Mouse (Mus musculus) heart, postnatal 14 days (tissue): ENCODE measurements around the gene Tmbim4. TPM values are rescaled to one million over a fixed set of nuclear protein-coding genes. Genes with fewer than 3 reads are reported as not detected.
"Not testable (repeated sequence)": the region's sequence is repeated elsewhere in the genome, so short reads cannot be mapped to it uniquely, and the experiment has no call there.

Source experiments
- DNase-seq, 2 experiments: peaks; one replicate each; pipeline ENCODE4 v3.0.0; 2021 to 2022
- intact Hi-C: fragments of 180-260 bp; cut with DNase I; formaldehyde crosslinking; loops from one replicate; pipeline ENCODE4 v1.15.1; 2025
- total RNA-seq, 2 experiments: library from RNA; stranded (reverse); gene quantifications; 2 replicates each; pipeline ENCODE4 v1.2.3; 2021

Gene Tmbim4
- total RNA-seq, 2 experiments from 2014 or later, result 91.0 to 91.8 TPM

DNA sequence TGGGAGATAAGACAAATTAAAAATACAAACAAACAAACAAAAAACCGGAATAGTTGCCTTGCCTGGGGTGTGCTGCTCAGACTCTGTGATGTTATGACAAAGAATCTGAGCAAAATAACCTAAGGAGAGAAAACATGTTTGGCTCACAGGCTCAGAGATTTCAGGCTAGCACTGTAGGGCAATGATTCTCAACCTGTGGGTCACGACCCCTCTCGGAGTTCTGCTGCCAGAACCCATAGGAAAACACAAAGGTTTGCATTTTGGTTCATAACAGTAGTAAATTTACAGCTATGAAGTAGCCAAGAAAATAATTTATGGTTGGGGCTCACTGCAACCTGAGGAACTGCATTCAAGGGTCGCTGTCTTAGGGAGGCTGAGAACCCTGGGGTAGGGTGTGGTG, 9.1 kb upstream of the Tmbim4 start:
- intact Hi-C loops, result no loop called here

DNA sequence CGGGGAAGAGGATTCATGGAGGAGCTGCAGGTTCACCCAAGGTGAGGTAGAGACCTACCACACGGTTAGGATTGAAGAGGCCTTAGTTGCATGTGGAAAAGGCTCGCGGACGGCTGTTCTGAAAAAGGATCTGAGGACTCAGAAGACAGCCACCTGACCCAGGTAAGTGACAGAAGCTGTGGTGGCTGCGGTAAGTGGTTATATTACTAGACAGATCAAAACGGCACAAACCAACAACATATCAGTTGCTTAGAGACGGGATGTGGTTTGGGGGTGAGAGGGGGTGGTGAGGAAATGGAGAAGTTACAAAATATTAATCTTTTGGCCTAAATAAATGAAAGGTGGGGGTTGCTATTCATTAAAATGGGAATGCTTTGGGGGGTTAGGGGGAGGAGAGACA, 8.1 kb upstream of the Tmbim4 start:
- no peak for DNase-seq
- intact Hi-C loops, result no loop called here

More for the DNA sequence above, 9.1 kb upstream of the Tmbim4 start:
- no peak for DNase-seq

DNA sequence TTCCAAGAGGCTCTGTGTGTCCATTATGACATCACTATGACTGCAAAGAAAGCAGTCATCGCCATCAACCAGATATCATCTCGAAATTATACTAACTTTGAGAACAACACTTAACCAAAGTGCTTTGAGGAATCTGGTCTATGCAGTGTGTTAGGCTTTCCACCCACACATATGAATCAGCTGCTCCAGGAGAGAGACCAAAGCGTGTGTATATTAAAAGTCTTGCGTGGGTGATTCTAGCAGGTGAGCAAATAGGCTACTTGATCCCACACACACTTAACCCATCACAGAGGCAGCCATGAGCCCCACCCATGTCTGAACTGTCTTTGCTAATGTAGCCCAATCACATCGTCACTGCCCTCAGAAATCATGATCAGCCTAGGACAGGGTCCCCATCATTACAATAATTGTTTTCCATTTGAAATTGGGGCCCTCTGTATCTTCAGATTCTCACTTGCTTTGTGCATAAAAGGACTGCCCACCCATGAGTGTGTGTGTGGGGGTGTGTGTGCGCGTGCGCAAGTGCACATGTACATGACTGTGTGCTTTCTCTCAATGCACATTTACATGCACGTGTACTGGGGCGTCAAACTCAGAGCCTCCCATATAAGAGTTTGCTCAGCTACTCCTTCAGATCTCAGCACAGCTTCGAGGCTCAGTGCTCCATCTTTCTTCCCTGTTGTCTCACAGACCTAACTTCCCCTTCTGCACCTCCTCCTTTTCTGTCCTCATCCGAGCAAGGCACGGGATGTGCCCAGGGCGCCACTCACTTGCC, 4.1 kb upstream of the Tmbim4 start:
- no peak for DNase-seq
- intact Hi-C loops, result no loop called here

DNA sequence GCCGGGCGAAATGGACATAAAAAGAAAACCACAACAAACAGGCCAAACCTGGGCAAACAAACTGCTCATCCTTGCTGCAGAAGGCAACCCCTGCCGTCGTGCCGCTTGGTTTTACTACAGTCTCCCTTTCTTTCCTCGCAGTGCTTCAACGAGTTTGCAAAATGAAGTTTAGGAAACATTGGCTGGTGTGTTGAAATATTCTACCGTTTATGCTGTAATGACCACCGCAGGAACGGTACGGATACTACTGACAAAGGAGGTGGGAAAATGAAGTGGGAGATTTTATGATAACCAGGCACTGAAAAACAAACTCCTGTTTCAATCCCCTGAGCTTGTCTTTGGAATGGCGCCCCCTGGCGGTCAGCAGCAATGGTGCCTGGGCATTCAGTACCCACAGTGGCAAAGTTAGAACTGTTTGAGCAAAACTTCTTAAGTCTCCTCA, 592 bp downstream of the Tmbim4 start, which contains the start of gene Irak3:
Gene Irak3 (minus strand): TSS at position 170 of the 442 bp plus-strand sequence.
- intact Hi-C loops, result loop anchor here (5.0 to 10.0 kb wide), 2 partner anchors 397 to 555 kb away; no protein-coding TSS in a partner anchor
- DNase-seq, result peak; percentile 88 to 92

DNA sequence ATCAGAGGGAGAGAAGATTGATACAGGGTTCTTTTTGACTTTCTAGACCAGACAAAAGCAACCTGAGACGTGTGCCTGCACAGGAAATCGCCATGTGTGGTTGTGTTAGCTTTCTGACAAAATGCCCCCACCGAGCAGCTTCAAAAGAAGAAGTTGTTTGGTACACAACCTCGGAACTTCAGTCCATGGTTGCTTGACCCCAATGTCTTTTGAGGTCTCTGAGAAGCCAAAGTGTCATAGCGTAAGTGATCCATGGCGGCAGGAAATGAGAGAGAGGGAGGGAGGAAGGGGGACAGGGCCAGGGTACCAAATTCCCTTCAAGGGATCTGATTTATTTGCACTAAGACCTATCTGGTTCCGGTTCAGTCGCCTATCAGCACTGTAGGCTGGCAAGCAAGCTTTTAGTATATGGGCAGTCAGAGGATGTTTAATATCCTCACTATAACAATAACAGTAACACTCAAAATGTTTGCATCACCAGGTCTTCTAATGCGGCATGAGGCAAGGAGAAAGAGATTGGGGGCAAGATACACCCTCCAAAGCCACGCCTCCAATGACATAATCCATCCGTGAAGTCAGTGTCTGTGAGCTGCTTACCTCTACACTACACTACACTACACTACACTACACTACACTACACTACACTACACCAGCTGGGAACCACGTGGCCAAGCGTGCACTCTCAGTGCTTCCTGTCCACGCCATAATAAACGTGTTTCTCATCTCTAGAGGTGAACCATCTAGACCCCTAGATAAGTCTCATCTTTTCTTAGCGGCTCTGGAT, 1.3 kb downstream of the Tmbim4 start:
- no peak for DNase-seq
- intact Hi-C loops, result loop anchor here (5.0 to 10.0 kb wide), 2 partner anchors 398 to 555 kb away; no protein-coding TSS in a partner anchor

DNA sequence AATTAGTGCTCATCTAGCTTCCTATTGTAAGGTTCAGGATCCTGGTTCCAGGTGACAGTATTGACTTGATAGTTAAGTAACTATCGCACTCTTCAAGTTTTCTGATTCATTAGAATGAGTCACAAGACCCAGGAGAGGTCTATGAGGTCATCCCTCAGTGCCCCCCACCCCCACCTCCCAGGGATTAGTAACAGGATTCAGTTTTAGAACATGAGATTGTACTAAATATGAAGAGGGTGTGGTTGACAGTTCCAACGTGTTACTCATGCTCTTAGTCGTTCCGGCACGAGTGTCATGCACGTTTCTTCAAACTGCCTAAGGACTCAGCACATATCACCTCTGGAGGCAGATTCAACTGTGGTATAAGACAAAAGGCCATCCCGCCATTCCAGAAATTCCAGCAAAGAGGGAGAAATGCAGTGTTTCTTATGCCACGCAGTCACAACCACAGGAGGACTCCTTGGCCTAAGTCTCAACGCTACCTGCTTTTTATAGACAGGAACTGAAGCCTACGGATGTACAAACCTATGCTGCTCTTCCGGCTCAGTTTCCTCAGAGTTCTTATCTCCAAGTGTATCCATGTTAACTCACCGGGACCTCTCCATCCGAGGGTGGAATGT, 3.3 kb downstream of the Tmbim4 start:
- intact Hi-C loops, result loop anchor here (5.0 to 10.0 kb wide), 2 partner anchors 400 to 557 kb away; no protein-coding TSS in a partner anchor
- no peak for DNase-seq

DNA sequence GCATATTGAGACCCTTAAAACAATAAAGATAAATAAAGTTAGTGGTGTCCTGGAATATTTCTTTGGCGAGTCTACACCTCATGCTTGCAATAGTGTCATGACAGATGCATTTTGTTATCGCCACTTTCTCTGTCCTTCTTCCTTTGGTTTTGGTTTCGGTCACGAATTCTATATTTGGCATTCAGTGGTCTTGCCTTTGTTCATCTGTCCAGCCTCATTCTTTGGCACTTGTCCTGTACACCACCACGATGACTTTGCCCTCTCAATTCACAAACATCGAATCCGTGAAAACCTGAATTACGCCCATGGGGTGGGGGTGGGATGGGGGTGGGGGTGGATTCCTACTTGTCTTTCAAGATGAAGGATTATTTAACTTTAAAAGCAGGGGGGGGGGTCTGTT, 6.6 kb downstream of the Tmbim4 start:
- DNase-seq, result no peak
- intact Hi-C loops, result loop anchor here (10.0 kb wide), 1 partner anchor 403 kb away; no protein-coding TSS in a partner anchor

DNA sequence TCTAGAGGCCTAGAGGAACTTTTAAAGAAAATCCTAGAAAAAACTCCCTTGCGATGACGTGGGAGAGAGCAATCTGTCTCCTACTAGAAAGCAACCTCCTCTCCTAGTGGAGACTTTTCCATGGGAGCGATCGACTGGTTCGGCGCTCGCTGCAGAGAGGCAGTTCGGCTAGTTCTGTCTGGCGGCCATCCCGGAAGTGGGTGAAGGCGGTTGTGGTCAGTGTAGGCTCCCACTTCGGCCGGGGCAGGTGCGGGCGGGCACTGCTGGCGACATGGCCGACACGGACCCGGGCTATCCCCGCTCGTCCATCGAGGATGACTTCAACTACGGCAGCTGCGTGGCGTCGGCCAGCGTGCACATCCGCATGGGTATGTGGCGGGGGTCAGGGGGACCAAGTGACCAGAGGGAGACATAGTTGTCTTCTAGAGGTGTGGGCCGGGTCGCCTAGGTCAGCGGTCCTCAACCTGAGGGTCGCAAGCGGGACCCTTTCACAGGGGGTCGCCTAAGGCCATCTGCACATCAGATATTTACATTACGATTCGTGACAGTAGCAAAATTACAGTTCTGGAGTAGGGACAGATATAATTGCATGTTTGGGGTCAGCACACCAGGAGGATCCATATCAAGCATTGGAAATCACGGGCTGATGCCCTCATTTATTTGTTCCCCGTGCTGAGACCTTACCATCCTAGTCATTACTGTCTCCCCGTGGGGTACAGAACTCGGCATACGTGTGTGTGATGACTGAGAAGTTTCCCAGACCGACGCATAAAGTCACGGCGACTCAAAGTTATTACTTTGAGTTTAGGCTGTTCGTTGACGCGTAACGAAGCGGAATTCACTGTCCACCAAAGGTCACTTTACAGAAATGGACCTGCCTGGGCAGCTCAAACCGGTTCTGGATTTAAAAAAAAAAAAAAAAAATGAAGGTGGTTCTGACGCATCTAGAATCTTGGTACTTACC, 7.5 kb downstream of the Tmbim4 start:
- intact Hi-C loops, result loop anchor here (10.0 kb wide), 1 partner anchor 404 kb away; no protein-coding TSS in a partner anchor
- peak; percentile 88 to 90 for DNase-seq

DNA sequence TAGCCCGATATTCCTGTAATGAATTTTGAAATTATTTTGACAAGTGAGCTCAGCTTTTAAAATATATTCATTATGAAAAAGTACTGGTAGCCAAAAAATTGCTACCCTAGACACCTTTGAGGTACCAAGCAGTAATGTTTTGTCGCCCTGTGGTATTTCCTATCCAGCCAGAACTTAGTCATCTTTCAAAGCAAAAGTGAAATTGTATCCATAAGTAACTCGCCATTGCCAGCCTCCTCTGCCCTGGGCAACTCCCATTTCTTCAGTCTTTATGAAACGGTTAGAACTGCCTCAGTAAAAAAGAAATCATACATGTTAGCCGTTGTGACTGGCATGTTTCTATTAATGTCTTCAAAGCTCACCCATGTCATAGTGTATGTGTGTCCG, 8.1 kb downstream of the Tmbim4 start:
- no peak for DNase-seq
- intact Hi-C loops, result loop anchor here (10.0 kb wide), 1 partner anchor 405 kb away; no protein-coding TSS in a partner anchor

DNA sequence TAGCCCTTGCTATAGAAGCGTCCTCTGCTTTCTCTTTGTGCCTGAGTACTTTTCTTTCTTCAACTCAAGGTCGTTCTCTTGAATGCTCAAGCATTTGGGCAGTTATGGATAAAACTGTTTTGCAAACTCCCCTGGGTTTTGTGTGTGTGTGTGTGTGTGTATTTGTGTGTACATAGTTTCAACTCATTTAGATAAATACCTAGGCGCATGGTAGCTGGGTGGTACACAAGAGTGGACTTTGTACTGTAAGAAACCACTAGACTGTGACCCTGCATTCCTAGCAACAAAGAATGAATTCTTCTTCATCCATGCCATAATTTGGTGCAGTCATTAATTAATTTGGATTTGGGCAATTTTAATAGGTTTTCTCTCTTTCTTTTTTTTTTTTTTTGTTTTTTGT, 8.7 kb downstream of the Tmbim4 start:
- intact Hi-C loops, result no loop called here
- no peak for DNase-seq

DNA sequence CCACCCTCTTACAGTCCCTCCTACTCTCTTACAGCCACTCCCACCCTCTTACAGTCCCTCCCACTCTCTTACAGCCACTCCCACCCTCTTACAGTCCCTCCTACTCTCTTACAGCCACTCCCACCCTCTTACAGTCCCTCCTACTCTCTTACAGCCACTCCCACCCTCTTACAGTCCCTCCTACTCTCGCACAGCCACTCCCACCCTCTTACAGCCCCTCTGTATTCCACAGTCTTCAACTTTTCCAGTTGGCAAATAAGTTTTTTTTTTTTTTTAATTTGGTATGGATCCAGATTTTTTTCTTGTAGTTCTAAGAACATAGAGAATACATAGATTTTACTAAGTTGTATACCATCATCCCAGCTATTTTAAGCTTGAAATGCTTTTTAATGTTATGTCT, 15.7 kb downstream of the Tmbim4 start:
- DNase-seq, intact Hi-C loops: not testable (repeated sequence)

DNA sequence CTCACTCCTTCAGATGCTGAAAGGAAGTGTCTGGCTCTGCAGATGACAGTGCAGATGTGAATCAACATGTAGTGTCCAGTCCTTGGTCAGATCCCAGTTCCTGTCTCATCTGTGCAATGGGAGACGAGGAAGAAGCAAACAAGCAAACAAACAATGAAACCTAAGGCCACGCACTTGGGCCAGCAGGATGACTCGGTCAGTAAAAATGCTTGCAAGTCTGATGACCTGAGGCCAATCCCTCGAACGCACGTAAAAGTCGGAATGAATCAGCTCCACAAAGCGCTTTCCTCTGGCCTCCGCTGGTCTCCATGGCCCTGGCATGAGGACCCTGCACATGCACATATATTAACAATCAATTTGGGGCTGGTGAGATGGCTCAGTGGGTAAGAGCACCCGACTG, 17.6 kb downstream of the Tmbim4 start:
- DNase-seq, result no peak
- intact Hi-C loops, result no loop called here

DNA sequence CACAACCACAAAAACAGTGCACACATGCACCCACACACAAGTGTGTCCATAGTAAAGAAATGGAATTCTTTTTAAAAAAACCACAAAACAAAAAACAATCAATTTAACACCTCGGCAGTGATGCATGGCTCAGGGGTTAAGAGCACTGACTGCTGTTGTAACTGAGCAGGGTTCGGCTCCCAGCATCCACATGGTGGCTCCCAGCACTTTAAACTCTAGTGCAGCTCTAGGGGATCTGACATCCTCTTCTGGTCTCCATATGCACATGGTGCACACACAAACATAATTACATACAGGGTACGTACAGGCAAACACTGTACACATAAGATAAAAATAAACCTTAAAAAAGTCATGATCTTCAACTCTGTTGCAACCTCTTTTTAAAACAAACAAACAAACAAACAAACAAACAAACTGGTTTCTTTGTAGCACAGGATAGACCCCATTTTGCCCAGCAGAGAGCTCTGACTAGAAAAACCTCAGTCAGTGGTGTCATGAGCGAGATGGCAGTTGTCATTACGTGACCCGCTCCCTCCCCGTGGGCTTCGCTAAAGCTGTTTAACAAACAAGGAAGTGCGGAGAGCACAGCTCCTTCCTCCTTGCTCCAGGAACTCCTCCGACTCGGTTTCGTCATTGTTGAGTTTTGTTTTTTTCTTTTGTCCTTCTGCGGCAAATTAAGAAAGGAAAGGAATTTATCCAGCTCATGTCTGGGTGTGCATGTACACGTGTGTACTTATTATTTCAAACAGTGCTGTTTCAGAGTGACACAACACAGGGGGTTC, 18.4 kb downstream of the Tmbim4 start:
- peak in 1 of 2 experiments; percentile 15 for DNase-seq
- intact Hi-C loops, result no loop called here

DNA sequence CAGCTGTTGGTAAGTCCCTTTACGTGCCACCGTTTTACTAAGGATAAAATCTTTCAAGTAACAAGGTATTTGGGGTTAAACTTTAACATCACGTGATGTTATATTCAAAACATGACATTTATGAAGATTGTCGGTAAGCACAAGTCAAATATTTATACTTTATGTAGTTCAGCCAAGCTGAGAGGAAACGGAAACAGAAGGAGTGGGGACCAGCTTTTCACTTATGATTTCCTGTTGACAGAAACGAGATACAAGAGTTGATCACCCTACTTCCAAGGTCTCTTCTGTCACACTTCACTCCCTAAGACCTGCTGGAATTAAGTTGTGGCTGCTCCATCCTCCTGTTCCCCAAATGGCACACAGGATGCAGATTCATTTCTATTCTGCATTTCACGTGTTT, 19.4 kb downstream of the Tmbim4 start:
- no peak for DNase-seq
- intact Hi-C loops, result no loop called here

DNA sequence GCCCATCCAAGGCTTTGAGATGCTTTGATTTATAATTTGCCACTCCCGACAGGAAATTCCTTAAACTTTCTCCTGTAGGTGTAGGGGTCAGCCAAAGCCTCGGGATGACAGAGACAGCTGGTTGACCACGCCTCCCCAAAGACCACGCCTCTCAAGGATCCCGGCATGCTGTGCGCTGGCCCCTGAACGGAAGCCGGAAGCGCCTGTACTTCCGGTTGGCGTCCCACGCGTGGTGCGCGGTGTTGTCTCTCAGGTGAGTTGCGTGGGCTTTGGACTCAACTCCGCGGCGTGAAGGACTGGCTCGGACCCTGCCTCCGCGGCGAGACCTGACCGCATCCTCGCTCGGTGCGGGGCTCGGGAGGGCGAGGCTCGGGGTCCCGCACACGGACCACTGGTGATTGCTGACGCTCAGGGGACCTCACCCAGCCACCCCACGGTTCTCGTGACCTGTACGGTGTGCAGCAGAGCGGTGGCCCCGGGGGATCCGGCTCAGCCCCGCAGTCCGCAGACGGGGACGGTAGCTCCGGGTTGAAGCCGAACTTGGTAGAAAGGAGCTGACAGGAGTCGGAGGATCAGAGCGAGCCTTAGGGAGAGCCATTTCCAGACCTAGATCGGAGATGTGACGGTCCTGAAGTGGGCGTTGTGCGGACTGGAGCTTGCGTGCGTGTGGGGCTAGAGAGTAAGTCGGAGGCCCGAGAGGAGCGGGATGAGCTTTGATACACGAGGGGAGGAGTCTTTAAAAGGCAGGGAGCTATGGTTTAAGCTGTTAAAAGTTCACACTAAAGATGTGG, 25.7 kb downstream of the Tmbim4 start, which contains the start of gene Llph:
Gene Llph (plus strand): TSS at position 200 of the 791 bp plus-strand sequence.
- DNase-seq, result peak; percentile 83 to 91
- intact Hi-C loops, result no loop called here

DNA sequence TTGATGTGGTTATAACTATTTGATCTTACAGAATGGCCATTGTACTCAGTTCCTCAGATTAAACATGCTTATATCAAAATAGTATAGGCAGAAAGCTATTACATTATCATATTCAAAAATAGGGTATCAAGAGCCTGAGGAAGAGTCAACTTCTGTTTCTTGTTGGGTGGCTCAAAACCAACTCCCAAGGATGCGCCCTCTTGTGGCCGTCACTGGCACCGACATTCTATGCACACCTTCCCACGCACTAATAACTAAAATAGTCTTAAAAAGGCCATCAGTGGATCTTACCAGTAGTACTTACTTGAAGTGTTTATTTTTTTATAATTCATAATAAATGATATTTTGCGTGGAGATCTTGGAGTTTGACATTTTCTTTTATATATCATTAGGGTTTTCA, 30.3 kb downstream of the Tmbim4 start:
- intact Hi-C loops, result no loop called here
- DNase-seq, result peak; percentile 66 to 76

DNA sequence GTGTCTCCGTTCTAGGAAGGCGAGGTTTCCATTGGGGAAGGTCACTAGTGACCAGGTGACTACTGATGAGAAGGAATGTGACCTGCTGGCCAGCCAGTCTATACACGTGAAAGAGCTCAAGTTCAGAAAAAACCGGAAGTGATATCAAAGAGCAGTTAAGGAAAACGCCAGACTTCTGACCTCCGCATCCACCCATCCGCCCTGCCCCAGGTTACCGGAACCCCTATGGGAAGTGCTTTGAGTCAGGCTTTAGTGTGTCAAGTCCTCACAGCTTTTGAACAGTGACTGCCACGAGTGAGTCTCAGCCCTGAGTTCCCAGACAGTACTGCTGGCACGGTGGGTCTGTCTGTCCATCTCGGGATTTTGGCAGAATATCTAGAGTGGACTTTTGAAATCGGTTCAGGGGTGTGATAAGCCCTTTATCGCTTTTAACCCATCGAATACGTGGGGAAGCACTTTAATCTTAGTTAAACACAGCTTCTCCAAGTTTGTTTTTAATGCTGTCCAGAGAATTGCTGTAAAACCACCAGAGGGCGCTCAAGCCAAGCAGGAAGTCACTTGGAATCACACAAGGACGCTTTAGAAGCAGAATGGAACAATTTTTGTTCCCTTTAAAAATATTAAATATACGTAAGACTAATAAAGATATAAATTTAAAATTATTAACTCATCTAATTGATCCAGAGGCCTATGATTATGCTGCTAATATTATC, 32.4 kb downstream of the Tmbim4 start:
- intact Hi-C loops, result no loop called here
- peak; percentile 61 to 77 for DNase-seq
